Mouse (Mus musculus): Measurements from ENCODE around the gene Was.
"Not testable (repeated sequence)": the region's sequence is repeated elsewhere in the genome, so short reads cannot be mapped to it uniquely, and the experiment has no call there.

The Was gene

GRCm38 (mm10) chrX:8090346-8090953 lies at the start of gene Was:
Gene Was (minus strand): TSS chrX:8090498.
- no peak for DNase-seq (ENCODE audit: low read depth, low spot score)

GRCm38 (mm10) chrX:8139480-8139879 lies 49.2 kb upstream of the Was start:
- DNase-seq (ENCODE audit: low read depth, low spot score), result no peak

GRCm38 (mm10) chrX:8135886-8136285 lies 45.6 kb upstream of the Was start:
- no peak for DNase-seq (ENCODE audit: low read depth, low spot score)

- peak; percentile 81 for DNase-seq (ENCODE audit: low read depth, low spot score)
These were observed 42.0 kb upstream of the Was start, which contains the start of gene Wdr13 for GRCm38 (mm10) chrX:8132017-8132976. Gene Wdr13 (minus strand): TSS chrX:8132892.

- DNase-seq (ENCODE audit: low read depth, low spot score), result no peak
These were observed 41.1 kb upstream of the Was start for GRCm38 (mm10) chrX:8131393-8131792.

- no peak for DNase-seq (ENCODE audit: low read depth, low spot score)
These were observed 34.9 kb upstream of the Was start for GRCm38 (mm10) chrX:8125235-8125634.

GRCm38 (mm10) chrX:8123821-8124470 lies 33.6 kb upstream of the Was start:
- DNase-seq (ENCODE audit: low read depth, low spot score), result no peak

- no peak for DNase-seq (ENCODE audit: low read depth, low spot score)
These were observed 27.0 kb upstream of the Was start for GRCm38 (mm10) chrX:8117264-8117663.

GRCm38 (mm10) chrX:8115275-8115674 lies 25.0 kb upstream of the Was start:
- DNase-seq (ENCODE audit: low read depth, low spot score), result no peak

GRCm38 (mm10) chrX:8105019-8105418 lies 14.7 kb upstream of the Was start:
- no peak for DNase-seq (ENCODE audit: low read depth, low spot score)

GRCm38 (mm10) chrX:8102213-8102668 lies 11.9 kb upstream of the Was start:
- no peak for DNase-seq (ENCODE audit: low read depth, low spot score)

- peak; percentile 84 for DNase-seq (ENCODE audit: low read depth, low spot score)
These were observed 10.7 kb upstream of the Was start for GRCm38 (mm10) chrX:8101017-8101416.

GRCm38 (mm10) chrX:8099435-8099834 lies 9.1 kb upstream of the Was start:
- DNase-seq (ENCODE audit: low read depth, low spot score), result no peak

GRCm38 (mm10) chrX:8096787-8097242 lies 6.5 kb upstream of the Was start:
- DNase-seq (ENCODE audit: low read depth, low spot score), result peak; percentile 94

- DNase-seq (ENCODE audit: low read depth, low spot score), result not testable (repeated sequence)
These were observed 5.9 kb upstream of the Was start for GRCm38 (mm10) chrX:8096068-8096786.

GRCm38 (mm10) chrX:8095546-8095945 lies 5.2 kb upstream of the Was start:
- DNase-seq (ENCODE audit: low read depth, low spot score), result no peak

GRCm38 (mm10) chrX:8090954-8091347 lies 653 bp upstream of the Was start:
- DNase-seq (ENCODE audit: low read depth, low spot score), result not testable (repeated sequence)

- no peak for DNase-seq (ENCODE audit: low read depth, low spot score)
These were observed 552 bp downstream of the Was start for GRCm38 (mm10) chrX:8089746-8090145.

- no peak for DNase-seq (ENCODE audit: low read depth, low spot score)
These were observed 4.7 kb downstream of the Was start for GRCm38 (mm10) chrX:8085611-8086010.

GRCm38 (mm10) chrX:8084771-8085259 lies 5.5 kb downstream of the Was start:
- DNase-seq (ENCODE audit: low read depth, low spot score), result no peak

- DNase-seq (ENCODE audit: low read depth, low spot score), result no peak
These were observed 15.2 kb downstream of the Was start for GRCm38 (mm10) chrX:8075104-8075503.

All from forelimb bud, embryonic 11.5 days (tissue).